Mouse (Mus musculus): Measurements from ENCODE around the gene Bloc1s5. TPM values are rescaled to one million over a fixed set of nuclear protein-coding genes. Genes with fewer than 3 reads are reported as not detected.
"Not testable (repeated sequence)": the region's sequence is repeated elsewhere in the genome, so short reads cannot be mapped to it uniquely, and the experiment has no call there.

The Bloc1s5 gene
- polyA plus RNA-seq, 1 experiment from 2014 or later: 16.1 TPM

- H3K4me1 ChIP-seq (ENCODE audit: control insufficient read depth, insufficient read depth, low read length): 0 out of 2 replicates have a peak, but pooled peaks cover 5% of the 10 kb centered on the region
- no peak overlapping the region for H3K27ac ChIP-seq (ENCODE audit: low read length)
- ATAC-seq (ENCODE audit: insufficient number of reproducible peaks, insufficient read depth, low FRiP score, low read depth): no peak
- WGBS: 81% methylated on average over 6 of the region's 6 CpGs
- peaks cover 3% of the 10 kb centered on the region; the same call in 1 of the 2 replicates for H3K36me3 ChIP-seq (ENCODE audit: control insufficient read depth, insufficient read depth, low read length)
- no peak overlapping the region for H3K4me3 ChIP-seq (ENCODE audit: low read depth, low read length)
- no peak overlapping the region for H3K9ac ChIP-seq (replicated peaks; ENCODE audit: low read depth, low read length)
- no peaks in the 10 kb centered on the region for H3K9me3 ChIP-seq (ENCODE audit: control insufficient read depth, low read depth, low read length)
- H3K4me2 ChIP-seq (replicated peaks; ENCODE audit: low read depth, low read length): no peak overlapping the region
- no peaks in the 10 kb centered on the region for H3K27me3 ChIP-seq (ENCODE audit: control insufficient read depth, insufficient read depth, low read length)
Measured at GRCm38 (mm10) chr13:38632556-38632955, 2.4 kb downstream of the Bloc1s5 start.

GRCm38 (mm10) chr13:38626229-38626525 lies 8.7 kb downstream of the Bloc1s5 start:
- WGBS: 40% methylated on average over 6 of the region's 6 CpGs
- H3K36me3 ChIP-seq (ENCODE audit: control insufficient read depth, insufficient read depth, low read length): peaks cover 3% of the 10 kb centered on the region; the same call in 1 of the 2 replicates
- no peaks in the 10 kb centered on the region for H3K9me3 ChIP-seq (ENCODE audit: control insufficient read depth, low read depth, low read length)
- no peak overlapping the region for H3K27ac ChIP-seq (ENCODE audit: low read length)
- no peak overlapping the region for H3K4me3 ChIP-seq (ENCODE audit: low read depth, low read length)
- no peak overlapping the region for H3K9ac ChIP-seq (replicated peaks; ENCODE audit: low read depth, low read length)
- no peaks in the 10 kb centered on the region for H3K4me1 ChIP-seq (ENCODE audit: control insufficient read depth, insufficient read depth, low read length)
- no peak for ATAC-seq (ENCODE audit: insufficient number of reproducible peaks, insufficient read depth, low FRiP score, low read depth)
- H3K27me3 ChIP-seq (ENCODE audit: control insufficient read depth, insufficient read depth, low read length): no peaks in the 10 kb centered on the region
- no peak overlapping the region for H3K4me2 ChIP-seq (replicated peaks; ENCODE audit: low read depth, low read length)

- 28% methylated on average over 5 of the region's 5 CpGs for WGBS
- H3K27me3 ChIP-seq (ENCODE audit: control insufficient read depth, insufficient read depth, low read length): no peaks in the 10 kb centered on the region
- H3K36me3 ChIP-seq (ENCODE audit: control insufficient read depth, insufficient read depth, low read length): peaks cover 3% of the 10 kb centered on the region; the same call in 1 of the 2 replicates
- H3K9ac ChIP-seq (replicated peaks; ENCODE audit: low read depth, low read length): no peak overlapping the region
- ATAC-seq (ENCODE audit: insufficient number of reproducible peaks, insufficient read depth, low FRiP score, low read depth): no peak
- no peaks in the 10 kb centered on the region for H3K9me3 ChIP-seq (ENCODE audit: control insufficient read depth, low read depth, low read length)
- no peak overlapping the region for H3K4me3 ChIP-seq (ENCODE audit: low read depth, low read length)
- H3K4me2 ChIP-seq (replicated peaks; ENCODE audit: low read depth, low read length): no peak overlapping the region
- no peaks in the 10 kb centered on the region for H3K4me1 ChIP-seq (ENCODE audit: control insufficient read depth, insufficient read depth, low read length)
- H3K27ac ChIP-seq (ENCODE audit: low read length): no peak overlapping the region
Measured at GRCm38 (mm10) chr13:38625492-38626228, 9.2 kb downstream of the Bloc1s5 start.

- no peak overlapping the region for H3K9ac ChIP-seq (replicated peaks; ENCODE audit: low read depth, low read length)
- H3K4me3 ChIP-seq (ENCODE audit: low read depth, low read length): no peak overlapping the region
- no peaks in the 10 kb centered on the region for H3K4me1 ChIP-seq (ENCODE audit: control insufficient read depth, insufficient read depth, low read length)
- no peak overlapping the region for H3K4me2 ChIP-seq (replicated peaks; ENCODE audit: low read depth, low read length)
- H3K27ac ChIP-seq (ENCODE audit: low read length): no peak overlapping the region
- H3K9me3 ChIP-seq (ENCODE audit: control insufficient read depth, low read depth, low read length): no peaks in the 10 kb centered on the region
- WGBS: 85% methylated on average over 8 of the region's 8 CpGs
- no peaks in the 10 kb centered on the region for H3K27me3 ChIP-seq (ENCODE audit: control insufficient read depth, insufficient read depth, low read length)
- H3K36me3 ChIP-seq (ENCODE audit: control insufficient read depth, insufficient read depth, low read length): no peaks in the 10 kb centered on the region
- no peak for ATAC-seq (ENCODE audit: insufficient number of reproducible peaks, insufficient read depth, low FRiP score, low read depth)
Measured at GRCm38 (mm10) chr13:38624292-38624902, 10.5 kb downstream of the Bloc1s5 start.

GRCm38 (mm10) chr13:38623296-38623695 lies 11.6 kb downstream of the Bloc1s5 start:
- no peaks in the 10 kb centered on the region for H3K9me3 ChIP-seq (ENCODE audit: control insufficient read depth, low read depth, low read length)
- no peak overlapping the region for H3K4me2 ChIP-seq (replicated peaks; ENCODE audit: low read depth, low read length)
- no peak overlapping the region for H3K9ac ChIP-seq (replicated peaks; ENCODE audit: low read depth, low read length)
- H3K27me3 ChIP-seq (ENCODE audit: control insufficient read depth, insufficient read depth, low read length): no peaks in the 10 kb centered on the region
- 89% methylated on average over 5 of the region's 5 CpGs for WGBS
- no peaks in the 10 kb centered on the region for H3K36me3 ChIP-seq (ENCODE audit: control insufficient read depth, insufficient read depth, low read length)
- no peaks in the 10 kb centered on the region for H3K4me1 ChIP-seq (ENCODE audit: control insufficient read depth, insufficient read depth, low read length)
- no peak overlapping the region for H3K4me3 ChIP-seq (ENCODE audit: low read depth, low read length)
- ATAC-seq (ENCODE audit: insufficient number of reproducible peaks, insufficient read depth, low FRiP score, low read depth): no peak
- H3K27ac ChIP-seq (ENCODE audit: low read length): no peak overlapping the region

- 69% methylated on average over 4 of the region's 4 CpGs for WGBS
- not testable (repeated sequence) for ATAC-seq (ENCODE audit: insufficient number of reproducible peaks, insufficient read depth, low FRiP score, low read depth); H3K27ac ChIP-seq (ENCODE audit: low read length); H3K9me3 ChIP-seq (ENCODE audit: control insufficient read depth, low read depth, low read length); H3K27me3 ChIP-seq (ENCODE audit: control insufficient read depth, insufficient read depth, low read length); H3K4me1 ChIP-seq (ENCODE audit: control insufficient read depth, insufficient read depth, low read length); H3K4me3 ChIP-seq (ENCODE audit: low read depth, low read length); H3K36me3 ChIP-seq (ENCODE audit: control insufficient read depth, insufficient read depth, low read length); H3K4me2 ChIP-seq (replicated peaks; ENCODE audit: low read depth, low read length); H3K9ac ChIP-seq (replicated peaks; ENCODE audit: low read depth, low read length)
Measured at GRCm38 (mm10) chr13:38618001-38618630, 16.8 kb downstream of the Bloc1s5 start.

GRCm38 (mm10) chr13:38616887-38617286 lies 18.0 kb downstream of the Bloc1s5 start:
- 75% methylated on average over 4 of the region's 4 CpGs for WGBS
- H3K27me3 ChIP-seq (ENCODE audit: control insufficient read depth, insufficient read depth, low read length): no peaks in the 10 kb centered on the region
- no peak for ATAC-seq (ENCODE audit: insufficient number of reproducible peaks, insufficient read depth, low FRiP score, low read depth)
- no peaks in the 10 kb centered on the region; the same call in 1 of the 2 replicates for H3K36me3 ChIP-seq (ENCODE audit: control insufficient read depth, insufficient read depth, low read length)
- H3K9me3 ChIP-seq (ENCODE audit: control insufficient read depth, low read depth, low read length): no peaks in the 10 kb centered on the region
- H3K9ac ChIP-seq (replicated peaks; ENCODE audit: low read depth, low read length): no peak overlapping the region
- no peaks in the 10 kb centered on the region for H3K4me1 ChIP-seq (ENCODE audit: control insufficient read depth, insufficient read depth, low read length)
- no peak overlapping the region for H3K27ac ChIP-seq (ENCODE audit: low read length)
- no peak overlapping the region for H3K4me3 ChIP-seq (ENCODE audit: low read depth, low read length)
- no peak overlapping the region for H3K4me2 ChIP-seq (replicated peaks; ENCODE audit: low read depth, low read length)

- no peak overlapping the region for H3K4me3 ChIP-seq (ENCODE audit: low read depth, low read length)
- no peak overlapping the region for H3K4me2 ChIP-seq (replicated peaks; ENCODE audit: low read depth, low read length)
- no peak overlapping the region for H3K27ac ChIP-seq (ENCODE audit: low read length)
- H3K36me3 ChIP-seq (ENCODE audit: control insufficient read depth, insufficient read depth, low read length): no peaks in the 10 kb centered on the region; the same call in 1 of the 2 replicates
- 78% methylated on average over 5 of the region's 5 CpGs for WGBS
- H3K27me3 ChIP-seq (ENCODE audit: control insufficient read depth, insufficient read depth, low read length): no peaks in the 10 kb centered on the region
- no peaks in the 10 kb centered on the region for H3K9me3 ChIP-seq (ENCODE audit: control insufficient read depth, low read depth, low read length)
- H3K9ac ChIP-seq (replicated peaks; ENCODE audit: low read depth, low read length): no peak overlapping the region
- no peaks in the 10 kb centered on the region for H3K4me1 ChIP-seq (ENCODE audit: control insufficient read depth, insufficient read depth, low read length)
- no peak for ATAC-seq (ENCODE audit: insufficient number of reproducible peaks, insufficient read depth, low FRiP score, low read depth)
Measured at GRCm38 (mm10) chr13:38615656-38616055, 19.3 kb downstream of the Bloc1s5 start.
